Mouse (Mus musculus) liver, adult 10 weeks (tissue): ENCODE measurements around the gene Dbh. TPM values are rescaled to one million over a fixed set of nuclear protein-coding genes. Genes with fewer than 3 reads are reported as not detected.

Experiments
- polyA plus RNA-seq: library from polyadenylated mRNA; stranded (reverse); fragments of 350-450 nt; fragmentation: Illumina TruSeq; extraction: RNeasy Lipid Tissue Mini Kit (QIAGEN cat#74804); gene quantifications from one replicate; pipeline ENCODE4 v1.2.3, GENCODE M21; 2014; ENCODE audit warnings: low read depth, low replicate concordance

Dbh gene
- not detected for polyA plus RNA-seq

DNA sequence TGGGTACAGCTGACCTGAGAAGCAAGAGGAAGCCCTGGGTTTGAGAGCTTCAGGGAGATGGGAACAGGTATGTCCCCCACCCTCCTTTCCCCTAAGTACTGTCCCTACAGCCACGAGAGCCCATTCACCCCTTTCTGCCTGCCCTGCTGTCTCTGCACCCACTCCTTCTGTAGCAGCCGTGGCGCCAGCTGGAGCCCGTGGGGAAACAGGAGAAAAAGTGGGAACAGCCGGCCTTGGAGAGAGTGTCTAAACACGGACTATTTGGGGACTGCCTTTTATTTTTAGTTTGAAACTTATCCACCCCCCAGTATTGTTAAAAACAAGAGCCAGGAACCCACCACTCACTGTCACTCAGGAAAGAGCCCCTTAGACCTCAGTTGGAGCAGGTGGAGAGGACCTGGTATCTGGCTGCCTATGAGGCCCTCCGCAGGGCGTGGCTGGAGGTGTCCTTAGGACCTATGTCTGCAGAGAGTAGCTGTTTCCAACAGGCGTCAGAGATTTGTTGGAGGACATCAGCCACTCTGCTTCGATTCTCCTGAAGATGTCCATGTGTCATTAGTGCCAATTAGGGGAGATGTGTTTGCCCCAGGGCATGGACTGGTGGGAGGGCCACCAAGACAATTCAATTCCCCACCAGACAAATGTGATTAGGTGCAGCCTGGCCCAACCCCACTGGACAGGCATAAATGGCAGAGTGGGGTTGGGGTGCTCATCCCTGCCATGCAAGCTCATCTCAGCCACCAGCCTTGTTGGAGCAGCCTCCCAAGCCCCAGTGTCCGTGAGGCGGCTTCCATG, at the start of gene Dbh:
TSS of gene Dbh (plus strand) at position 438 of the 795 bp plus-strand sequence.

DNA sequence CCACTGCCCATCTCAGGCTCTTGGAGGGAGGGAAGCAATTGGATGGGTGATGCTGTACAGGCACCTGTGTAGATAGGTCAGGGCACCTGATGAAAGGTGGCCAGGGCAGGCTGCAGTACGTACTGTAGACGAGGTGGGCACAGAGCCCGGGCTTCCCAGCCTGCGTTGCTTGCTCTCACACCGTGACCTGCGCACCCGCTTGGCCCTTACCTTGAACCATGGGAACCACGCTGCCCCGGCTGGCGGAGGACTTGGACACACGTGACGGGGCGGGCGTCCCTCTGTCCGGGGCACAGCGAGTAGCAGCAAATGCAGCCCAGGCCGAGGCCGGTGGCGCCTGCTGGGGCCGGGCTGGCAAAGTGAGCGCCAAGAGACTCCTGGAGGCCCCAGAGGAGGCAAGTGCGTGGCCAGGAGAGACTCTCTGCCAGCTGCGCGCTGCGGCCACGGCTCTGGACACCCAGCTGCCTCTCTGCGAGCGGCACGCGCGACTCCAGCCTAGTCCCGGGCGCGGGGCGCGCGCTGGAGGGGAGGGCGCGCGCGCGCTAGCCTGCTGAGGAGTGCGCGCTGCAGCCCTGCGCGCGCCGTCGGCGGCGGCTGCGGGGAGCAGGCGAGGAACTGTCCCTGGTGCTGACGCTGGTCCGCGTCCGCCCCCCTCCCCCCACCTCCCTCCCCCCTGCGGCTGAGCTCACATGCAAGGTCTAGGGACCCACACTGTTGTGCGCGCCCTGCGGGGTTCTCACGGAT, 22.9 kb upstream of the Dbh start, which contains the start of gene Fam163b:
TSS of gene Fam163b (minus strand) at position 542 of the 744 bp plus-strand sequence.

Other genes starting within 250 kb of the Dbh start
- gene Surf2, start 248.9 kb upstream of the Dbh start, polyA plus RNA-seq = 8.2 TPM
- gene Surf1, start 248.7 kb upstream of the Dbh start, polyA plus RNA-seq = 36.3 TPM
- 78.7 TPM for gene Surf4, start 231.3 kb upstream of the Dbh start, polyA plus RNA-seq
- not detected for gene Stkld1, start 231.2 kb upstream of the Dbh start, polyA plus RNA-seq
- 21.3 TPM for gene Rexo4, start 200.8 kb upstream of the Dbh start, polyA plus RNA-seq
- gene Adamts13, start 191.8 kb upstream of the Dbh start, polyA plus RNA-seq = 0.37 TPM
- 10.9 TPM for gene Cacfd1, start 155.3 kb upstream of the Dbh start, polyA plus RNA-seq
- not detected for gene Slc2a6, start 137.2 kb upstream of the Dbh start, polyA plus RNA-seq
- gene Mymk, start 93.1 kb upstream of the Dbh start, polyA plus RNA-seq = not detected
- 0.19 TPM for gene Adamtsl2, start 85.9 kb upstream of the Dbh start, polyA plus RNA-seq
- gene Fam163b, start 22.7 kb upstream of the Dbh start, polyA plus RNA-seq = not detected
- gene Sardh, start 83.1 kb downstream of the Dbh start, polyA plus RNA-seq = 86.3 TPM